Mouse (Mus musculus): Measurements from ENCODE around the gene Wdr86.

GRCm38 (mm10) chr5:24725897-24726296 is 4.6 kb downstream of the Wdr86 start:
- no peak for TF ChIP-seq POLR2A (IDR thresholded peaks at IDR 0.05; ENCODE audit: borderline replicate concordance, extremely low read depth, insufficient read depth, insufficient read length, poor library complexity, severe bottlenecking)
- TF ChIP-seq CTCF (IDR thresholded peaks at IDR 0.05; ENCODE audit: borderline replicate concordance, extremely low read depth, insufficient read depth, insufficient read length), result no peak

Data from brain, embryonic 14.5 days (tissue).